Mouse (Mus musculus): Measurements from ENCODE around the gene Tcp11.

Tcp11 gene

DNA sequence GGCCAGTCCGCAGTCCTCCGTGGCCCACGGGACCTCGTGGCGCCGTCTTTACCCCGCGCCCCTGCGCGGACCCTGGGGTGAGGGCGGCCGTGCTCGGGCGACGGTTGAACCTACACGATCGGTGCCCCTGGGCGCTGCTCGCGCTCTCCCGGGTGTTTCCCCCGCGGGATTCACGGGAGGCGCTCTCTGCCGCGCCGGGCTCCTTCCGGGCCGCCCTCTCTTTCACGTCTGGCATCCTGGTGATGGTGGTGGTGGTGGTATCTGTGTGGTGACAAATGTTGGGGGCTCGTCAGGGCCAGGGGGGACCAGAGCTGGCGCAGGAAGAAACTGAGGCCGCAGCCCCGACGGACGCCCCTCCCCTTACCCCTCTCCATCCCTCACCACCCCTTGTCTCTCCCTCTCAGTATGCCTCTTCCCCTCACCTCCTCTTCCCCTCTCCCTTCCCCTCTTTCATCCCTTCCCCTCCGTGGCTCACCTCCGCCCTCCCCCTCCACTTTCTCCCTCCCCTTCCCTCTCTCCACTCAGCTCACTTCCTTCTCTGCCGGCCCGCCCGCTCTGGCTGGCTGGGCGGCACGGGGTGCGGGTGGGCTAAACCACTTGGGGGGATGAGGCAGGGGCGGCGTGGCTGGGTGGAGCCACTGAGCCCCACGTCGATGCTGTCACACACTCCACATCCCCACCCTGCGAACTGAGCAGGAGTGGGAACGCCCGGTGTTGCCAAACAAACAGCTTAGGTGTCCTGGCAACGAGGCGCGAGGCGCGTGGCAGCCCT, at the start of gene Tcp11:
TSS of gene Tcp11 (minus strand) at position 595 of the 772 bp plus-strand sequence.
- peak; percentile 85 to 92 for DNase-seq

DNA sequence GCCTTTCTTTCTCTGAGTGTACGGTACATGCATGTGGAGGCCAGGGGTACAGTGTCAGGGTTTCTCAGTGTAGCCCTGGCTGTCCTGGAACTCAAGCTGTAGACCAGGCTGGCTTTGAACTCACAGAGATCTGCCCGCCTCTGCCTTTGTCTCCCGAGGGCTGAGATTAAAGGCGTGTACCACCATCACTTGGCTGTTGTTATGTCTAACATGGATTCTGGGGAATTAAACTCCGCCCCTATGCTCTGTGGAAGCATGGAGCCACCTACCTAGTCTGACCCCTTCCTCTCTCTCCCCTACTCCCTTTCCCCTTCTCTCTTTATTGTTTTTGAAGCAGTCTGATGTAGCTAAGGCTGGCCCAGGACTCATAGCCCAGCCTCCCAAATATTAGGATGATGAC, 49.4 kb upstream of the Tcp11 start:
- DNase-seq: no peak

DNA sequence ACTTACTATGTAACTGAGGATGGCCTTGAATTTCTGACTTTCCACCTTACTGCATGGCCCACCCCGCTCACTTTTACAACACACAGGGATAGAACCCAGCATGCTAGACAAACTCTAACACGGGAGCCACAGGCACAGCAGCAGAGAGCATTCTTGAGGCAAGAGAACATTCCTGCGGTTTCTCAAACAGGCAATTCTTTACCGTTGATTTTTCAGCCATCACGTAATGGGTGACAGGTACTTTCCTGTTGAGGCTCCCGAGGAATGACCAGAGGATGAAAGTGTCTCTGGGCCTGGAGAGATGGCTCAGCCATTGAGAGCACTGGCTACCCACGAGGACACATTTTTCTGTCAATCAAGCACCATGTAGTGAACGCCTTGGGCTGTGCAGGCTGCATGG, 43.9 kb upstream of the Tcp11 start:
- DNase-seq: no peak

DNA sequence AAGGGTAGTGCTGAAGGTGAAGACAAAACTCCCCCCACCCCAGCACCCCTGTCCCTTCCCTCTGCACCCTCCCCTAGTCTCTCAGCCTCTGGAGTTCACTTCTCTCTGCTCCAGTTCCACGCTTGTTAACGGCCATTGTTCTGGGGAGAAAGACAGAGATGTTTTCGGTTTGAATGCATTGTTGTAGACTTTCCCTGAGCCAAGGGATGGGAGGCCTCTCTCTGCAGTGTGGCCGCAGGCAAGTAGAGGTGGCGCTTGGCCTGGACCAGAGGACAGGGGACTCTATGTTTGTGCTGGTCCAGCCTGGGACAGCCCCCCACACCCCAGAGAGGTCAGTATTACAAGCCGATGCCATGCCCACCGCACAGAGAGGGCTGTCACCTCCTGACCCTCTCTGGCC, 43.2 kb upstream of the Tcp11 start:
- no peak for DNase-seq

DNA sequence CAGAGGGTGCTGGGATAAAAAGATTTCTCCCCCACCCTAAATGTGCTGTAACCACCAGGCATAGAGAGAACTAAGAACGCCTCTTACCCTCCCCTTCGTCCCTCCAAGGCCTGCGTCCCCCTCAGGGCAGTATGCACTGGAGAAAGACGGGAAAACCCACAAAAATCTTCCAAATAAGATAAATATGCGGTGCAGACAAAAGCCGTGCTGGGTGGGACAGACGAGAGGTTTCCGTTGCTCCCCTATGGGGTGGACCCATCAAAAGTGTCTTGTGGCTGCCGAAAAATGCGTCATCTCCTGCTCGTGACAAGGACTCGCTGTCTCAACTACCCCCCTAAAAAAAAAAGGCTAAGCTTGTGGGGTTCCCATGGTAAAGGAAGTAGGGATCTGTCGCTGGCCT, 42.5 kb upstream of the Tcp11 start:
- DNase-seq: no peak

DNA sequence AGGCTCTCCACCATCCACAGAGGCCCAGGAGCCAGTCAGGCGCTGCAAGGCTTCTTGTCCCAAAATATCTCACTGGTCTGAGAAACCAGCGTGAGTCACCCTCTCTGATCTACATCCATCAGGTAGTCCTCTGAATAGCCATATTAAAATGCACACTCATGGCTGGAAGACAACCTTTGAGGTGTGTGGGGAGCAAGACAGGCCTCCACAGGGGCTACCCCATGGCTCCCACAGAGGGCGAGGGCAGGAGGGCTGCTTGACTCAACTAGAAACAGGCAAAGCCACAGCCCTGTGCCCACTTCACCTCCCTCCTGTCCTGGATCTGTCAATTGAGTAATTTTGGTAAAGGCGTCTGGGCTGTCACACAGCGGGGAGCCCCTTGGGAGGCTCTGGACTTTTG, 40.0 kb upstream of the Tcp11 start:
- no peak for DNase-seq

DNA sequence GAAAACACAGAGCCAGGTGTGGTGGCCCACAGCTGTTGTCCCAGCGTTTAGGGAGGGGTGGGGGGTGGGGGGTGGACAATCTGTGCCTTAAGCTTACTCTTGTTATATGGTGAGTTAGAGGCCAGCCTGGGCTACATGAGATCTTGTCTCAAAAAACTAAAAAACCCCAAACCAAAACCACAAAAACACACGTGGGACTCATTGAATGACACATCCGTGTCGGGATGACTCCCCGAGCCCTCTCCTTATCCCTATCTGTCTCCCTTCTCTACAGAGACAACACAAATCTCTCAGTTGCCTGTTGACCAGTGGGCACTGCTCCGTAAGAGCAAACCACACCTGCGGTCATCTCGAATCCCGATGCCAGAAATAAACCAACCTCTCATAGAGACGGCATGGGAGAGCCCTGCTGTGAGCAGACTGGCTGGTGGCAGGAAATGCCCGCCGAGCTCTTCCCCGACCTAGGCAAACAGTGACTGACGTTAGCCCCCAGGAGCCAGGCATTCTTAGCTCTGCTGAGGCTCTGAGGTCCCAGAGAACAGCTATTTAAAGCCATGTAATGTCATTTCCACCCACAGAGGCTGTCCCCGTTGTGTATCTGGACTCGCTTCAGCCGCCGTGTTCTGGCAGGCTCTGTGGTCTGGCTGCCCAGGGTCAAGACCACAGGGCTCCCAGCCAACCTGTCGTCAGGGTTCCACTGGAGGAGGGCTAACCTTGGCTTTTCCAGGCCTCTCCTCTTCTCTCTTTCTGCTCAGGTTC, 37.2 kb upstream of the Tcp11 start:
- peak in 1 of 2 experiments; percentile 47 for DNase-seq

DNA sequence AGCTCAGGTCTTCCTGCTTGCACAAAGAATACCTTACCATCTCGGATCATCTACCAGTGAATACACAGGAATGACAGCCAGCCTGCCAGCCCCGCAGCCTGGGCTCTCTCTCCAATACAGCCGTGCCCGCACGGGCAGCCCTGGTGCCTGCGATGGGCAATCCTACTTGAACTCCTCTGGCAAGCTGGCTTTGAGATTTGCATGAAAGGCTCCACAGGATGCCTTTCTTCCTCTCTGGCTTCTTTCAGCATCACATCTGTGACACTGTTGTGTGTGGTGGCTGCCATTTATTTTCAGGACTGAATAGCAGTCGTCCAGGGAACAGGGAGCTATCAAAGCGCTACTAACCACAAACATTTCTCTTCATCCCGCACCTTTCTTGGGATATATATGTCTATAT, 35.9 kb upstream of the Tcp11 start:
- no peak for DNase-seq

DNA sequence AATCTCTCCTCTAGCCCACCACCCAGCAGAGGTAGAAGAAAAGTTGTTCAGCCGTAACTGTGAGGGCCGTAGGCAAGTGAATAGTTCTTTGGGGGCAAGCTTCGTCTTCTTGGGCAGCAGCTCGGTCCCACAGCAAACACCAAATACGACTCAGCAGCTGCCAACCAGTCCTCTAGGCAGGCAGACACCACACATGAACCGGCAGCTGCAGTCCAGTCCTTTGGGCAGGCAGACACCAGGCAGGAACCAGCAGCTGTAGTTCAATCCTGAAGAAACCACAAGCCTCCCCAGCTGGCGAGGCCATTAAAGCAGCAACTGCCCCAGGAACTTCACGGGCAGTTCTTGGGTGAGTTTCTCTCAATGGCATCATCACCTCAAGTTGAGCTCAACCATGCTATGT, 31.8 kb upstream of the Tcp11 start:
- DNase-seq: no peak

DNA sequence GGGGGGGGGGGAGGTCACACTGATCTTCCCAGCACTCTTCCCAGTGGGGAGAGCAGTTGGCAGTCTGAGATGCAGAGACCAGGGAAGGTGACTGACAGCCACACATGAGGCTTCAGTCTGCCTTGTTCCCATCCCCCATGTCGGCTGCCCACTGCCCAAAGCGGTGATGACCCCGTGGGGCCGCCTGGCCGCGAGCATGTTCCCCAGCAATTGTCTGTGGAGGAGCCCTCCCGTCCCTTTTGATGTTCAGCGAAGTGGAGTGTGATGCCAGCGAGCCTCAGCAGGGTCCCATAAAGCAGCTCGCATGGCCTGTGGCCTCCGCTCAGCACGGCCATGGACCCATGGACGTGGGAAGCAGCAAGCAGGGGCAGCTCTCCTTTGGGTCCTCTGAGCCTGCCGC, 26.8 kb upstream of the Tcp11 start:
- no peak for DNase-seq

DNA sequence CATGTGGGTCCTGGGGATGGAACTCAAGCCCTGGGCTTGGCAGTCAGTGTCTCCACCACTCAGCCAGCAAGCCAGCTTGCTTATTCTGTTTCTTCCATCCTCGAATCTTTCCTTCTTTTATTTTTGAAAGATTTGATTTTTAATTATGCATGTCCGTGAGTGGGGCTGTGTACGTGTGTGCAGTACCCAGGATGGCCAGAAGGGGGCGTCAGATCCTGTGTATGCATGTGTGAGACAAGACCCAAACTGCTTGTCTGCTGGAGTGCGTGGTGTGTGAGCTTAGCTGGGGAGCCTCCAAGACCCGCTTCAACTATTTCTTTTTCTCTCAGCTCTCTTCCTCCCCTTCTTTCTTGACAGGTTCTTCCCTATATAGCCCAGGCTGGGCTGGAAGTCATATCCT, 25.9 kb upstream of the Tcp11 start:
- DNase-seq: no peak

DNA sequence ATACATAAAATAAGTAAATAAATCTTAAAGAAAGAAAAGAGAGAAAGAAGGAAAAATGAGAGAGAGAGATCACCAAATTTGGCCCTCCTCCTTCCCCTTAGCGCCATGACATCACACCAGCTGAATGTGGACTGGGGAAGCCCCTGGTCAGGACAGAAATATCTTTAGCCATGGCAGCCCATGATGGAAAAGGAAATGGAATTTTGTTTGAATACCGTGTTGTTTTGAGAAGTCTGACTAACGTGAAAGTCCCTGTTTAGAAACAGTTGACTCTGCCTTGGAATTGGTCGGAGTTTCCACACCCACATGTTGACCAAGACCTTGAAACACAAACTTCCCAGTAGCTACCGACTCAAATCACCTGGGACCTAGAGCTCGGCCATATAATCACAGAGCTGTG, 24.0 kb upstream of the Tcp11 start:
- DNase-seq: no peak

DNA sequence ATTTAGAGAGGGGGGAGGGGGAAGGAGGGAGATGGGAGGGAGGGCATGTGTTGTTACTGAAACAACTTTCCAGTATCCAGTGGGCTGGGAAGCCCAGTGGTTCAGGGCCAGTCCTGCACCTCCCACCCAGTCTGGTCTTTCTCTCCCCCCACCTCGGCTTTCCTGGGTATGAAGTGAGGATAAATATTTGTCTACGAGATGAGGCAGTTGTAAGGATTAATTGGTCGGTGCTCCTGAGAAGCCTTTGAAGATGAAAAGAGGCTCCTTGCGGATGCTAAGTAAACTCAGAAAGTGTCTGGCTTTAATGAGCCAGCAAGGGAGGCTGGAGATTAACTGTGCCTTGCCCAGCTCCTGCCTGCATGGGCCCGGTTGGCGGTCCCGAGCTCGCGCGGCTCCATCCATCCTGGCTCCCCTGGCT, 21.5 kb upstream of the Tcp11 start:
- DNase-seq: no peak

DNA sequence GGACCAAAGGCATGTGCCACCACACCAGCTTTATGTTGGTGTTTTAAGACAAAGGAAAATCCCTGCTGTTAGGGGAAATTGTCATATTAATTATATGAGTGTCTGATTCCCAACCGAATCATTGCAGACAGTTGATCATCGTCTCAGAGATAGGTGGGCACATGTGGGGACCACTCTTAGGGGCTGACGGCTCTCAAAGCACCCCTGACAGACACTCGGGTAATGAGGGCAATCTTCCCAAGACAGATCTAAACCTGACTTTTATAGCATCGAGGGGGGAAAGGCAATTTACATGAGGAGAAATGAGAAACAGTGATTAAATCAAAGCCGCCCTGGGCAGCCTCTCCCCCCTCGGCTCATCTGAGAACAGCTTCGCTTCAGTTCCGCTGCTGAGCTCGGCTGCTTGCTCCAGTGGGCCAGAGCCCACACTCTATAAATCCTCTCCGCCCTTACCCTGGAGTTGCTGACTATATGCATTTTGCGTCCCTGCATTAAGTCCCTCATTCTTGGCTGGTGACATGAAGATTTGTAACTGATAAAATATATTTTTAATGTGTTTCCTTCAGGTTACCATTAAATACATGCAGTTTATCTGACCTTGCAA, 20.9 kb upstream of the Tcp11 start:
- no peak for DNase-seq

DNA sequence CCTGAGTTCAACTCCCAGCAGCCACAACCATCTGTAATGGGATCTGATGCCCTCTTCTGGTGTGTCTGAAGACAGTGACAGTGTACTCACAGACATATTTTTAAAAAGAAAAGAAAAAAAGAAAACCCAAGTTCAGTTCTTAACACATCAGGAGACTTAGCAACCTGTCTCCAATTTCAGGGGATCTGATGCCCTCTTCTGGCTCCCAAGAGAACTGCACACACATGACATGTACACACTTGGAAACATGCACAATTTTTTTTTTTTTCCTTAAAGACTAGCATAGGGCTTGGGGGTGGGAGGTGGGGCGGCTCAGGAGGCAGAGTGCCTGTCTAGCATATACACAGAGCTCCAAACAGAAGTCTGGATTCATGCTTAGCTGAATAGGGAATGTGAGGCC, 20.2 kb upstream of the Tcp11 start:
- DNase-seq: no peak

DNA sequence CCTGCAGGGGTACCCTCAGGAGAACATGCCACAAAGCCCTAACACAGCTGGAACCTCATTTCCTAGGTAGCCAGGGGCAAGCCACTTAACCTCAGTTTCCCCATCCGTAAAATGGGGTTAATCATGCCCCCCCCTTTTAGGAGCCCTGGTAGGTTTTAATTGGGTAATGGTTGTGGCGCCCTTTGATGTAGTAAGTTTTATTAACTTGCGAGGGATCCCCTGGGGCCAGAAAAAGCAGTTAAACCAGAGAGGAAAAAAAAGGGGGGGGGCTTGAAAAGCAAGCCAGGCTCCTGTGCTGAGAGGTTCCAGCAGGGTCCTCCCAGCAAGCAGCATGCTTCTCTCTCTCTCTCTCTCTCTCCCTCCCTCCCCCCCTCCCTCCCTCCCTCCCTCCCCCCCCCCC, 18.6 kb upstream of the Tcp11 start:
- no peak for DNase-seq

DNA sequence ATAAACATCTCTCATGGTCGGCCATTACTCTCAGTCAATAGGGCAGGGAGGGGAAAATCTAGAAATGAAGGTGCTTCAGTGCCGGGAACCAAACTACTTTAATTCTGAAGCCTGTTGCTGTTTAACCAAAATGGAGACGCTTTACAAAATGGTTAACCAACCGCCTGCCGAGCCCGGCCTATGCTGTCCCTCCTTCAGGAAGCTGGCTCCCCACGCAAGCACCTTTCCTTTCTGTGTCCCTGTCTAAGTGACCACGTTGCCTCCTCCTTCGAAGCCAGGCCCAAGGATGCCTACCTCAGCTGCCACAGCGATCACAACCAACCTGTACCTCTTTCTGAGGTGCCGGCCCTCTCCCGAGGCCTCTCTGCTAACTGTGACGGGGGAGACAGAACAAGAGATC, 16.9 kb upstream of the Tcp11 start:
- no peak for DNase-seq

DNA sequence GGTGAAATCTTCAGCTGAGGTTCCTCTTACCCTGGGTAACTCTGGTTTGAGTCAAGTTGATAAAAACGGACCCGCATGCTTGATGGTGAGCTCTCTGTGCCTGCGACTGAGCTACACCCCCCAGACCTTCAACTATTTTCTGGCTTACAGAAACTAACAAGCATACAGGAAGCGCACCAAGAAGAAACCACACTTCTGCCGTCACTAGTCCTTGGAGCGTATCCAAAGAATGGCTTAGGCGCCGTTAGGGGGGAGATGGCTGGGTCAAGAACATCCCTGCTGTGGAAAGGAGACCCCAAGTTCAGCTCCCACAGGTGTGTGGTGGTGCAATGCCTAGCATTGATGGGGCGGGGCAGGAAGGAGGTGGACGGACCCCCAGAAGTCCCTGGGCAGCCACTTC, 16.0 kb upstream of the Tcp11 start:
- no peak for DNase-seq

DNA sequence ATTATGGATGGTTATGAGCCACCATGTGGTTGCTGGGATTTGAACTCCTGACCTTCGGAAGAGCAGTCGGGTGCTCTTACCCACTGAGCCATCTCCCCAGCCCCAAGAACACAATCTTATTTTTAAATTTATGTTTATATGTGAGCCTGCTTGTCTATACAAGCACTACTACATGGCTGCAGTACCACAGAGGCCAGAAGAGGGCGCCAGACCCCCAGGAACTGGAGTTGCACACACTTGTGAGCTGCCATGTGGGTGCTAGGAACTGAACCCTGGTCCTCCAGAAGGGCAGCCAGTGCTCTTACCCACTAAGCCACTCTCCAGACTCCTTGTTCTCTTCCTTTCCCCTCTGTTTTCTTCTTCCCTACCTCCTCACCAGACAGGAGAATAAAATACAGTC, 13.4 kb upstream of the Tcp11 start:
- DNase-seq: no peak

DNA sequence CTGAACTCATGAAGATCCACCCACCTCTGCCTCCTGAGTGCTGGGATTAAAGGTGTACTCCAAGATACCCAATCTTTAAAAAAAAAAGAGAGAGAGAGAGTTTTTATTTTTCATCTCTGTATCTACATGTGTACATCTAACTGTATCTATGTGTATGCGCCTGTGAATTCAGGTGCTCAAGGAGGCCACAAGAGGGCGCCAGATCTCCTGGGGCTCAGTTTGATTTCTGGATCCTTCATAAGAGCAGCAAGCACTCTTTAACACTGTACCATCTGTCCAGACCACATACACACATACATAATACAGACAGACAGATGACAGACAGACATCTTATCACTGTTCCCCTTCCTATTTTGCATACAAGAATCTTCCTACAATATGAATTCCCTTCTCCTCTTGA, 11.9 kb upstream of the Tcp11 start:
- DNase-seq: no peak

DNA sequence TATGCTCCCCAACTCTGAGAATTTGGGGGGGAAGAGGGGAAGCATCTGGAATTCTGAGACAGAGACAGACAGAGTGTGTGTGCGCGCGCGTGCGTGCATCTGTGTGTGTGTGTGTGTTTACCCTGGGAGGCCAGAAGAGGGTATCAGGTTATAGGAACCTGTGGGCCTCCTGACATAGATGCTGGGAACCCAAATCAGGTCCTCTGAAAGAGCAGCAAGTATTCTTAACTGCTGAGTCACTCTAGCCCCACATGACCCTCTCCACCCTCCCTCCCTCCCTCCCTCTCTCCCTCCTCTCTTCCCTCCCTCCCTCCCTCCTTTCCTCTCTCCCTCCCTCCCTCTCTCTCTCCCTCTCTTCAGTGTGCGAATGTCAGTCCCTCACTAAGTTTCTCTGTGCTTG, 8.3 kb upstream of the Tcp11 start:
- no peak for DNase-seq

DNA sequence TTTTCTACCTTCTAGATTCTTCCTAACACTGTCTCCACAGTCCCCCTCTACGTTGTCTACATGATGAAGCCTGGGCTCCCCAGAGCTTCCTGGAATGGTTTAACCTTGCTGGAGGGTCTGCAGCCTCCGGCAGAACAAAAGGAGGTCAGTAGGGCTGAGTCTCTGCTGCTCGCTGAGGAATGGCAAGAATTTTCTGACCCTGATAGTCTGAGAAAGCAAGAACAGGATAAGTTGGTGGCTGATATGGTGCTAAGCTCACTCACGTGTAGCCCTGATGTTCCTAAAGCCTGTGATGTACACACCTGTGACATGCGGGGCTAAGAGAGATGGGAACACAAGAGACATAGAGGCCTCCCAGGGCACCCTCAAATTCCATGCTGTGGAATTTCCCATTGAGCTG, 7.0 kb upstream of the Tcp11 start:
- DNase-seq: no peak

DNA sequence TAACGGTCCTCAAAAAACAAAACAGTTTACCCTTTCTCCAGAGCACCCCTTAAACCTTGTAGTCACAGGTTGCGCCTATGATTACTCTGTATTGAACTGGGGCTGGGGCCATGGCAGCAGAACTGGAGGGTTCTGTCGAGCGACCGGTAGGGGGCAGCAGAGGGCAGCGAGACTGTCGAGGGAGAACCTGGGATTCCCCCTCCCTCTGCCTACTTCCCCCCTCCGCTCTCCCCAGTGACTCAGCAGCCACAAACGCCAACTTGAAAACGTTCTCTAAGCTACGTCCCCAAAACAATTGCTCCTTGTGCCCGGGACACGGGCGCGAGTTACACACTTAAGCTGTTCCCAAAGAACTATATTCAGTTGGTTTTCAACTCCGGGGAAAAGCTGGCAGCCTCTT, 4.5 kb upstream of the Tcp11 start:
- DNase-seq: peak; percentile 89 to 93

DNA sequence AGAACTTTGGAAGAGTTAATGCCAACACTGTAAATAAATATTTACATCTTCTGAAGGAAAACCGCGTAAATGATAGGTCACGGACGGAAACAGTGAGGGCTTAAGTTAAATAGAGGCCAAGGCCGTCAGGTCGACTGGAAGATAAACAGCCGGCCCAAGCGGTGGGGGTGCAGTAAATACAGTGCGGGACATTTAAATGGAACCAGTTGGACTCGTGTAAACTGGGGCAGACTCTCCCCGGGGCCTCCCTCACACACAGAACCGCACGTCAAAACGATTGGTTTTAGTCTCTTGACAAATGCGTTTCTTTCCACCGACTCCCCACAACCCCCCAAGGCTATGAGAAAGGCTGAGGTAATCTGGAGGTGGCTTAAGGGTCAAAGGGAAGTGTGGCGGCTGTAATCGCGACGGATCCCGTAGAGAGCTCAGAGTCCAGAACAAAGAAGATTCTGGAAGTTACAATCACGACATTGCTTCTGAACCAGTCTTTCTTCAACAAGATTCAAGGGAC, 4.0 kb upstream of the Tcp11 start:
- no peak for DNase-seq

Measured in lung, postnatal 4 days (tissue).